Mouse (Mus musculus) heart, adult 9 months (tissue): Measurements from ENCODE around the gene Entr1.
A peak's percentile ranks its signal among the peaks of the same experiment; 100 is the strongest.
"Not testable (repeated sequence)": the region's sequence is repeated elsewhere in the genome, so short reads cannot be mapped to it uniquely, and the experiment has no call there.

ENCODE experiments used
- DNase-seq, 2 experiments: peaks; one replicate each; pipeline ENCODE4 v3.0.0; 2022; ENCODE audit warnings: low spot score in 2 of 2

Entr1 gene

GRCm38 (mm10) chr2:26388682-26389153 lies 398 bp downstream of the Entr1 start:
- peak in 1 of 2 experiments; percentile 27 for DNase-seq

DNA sequence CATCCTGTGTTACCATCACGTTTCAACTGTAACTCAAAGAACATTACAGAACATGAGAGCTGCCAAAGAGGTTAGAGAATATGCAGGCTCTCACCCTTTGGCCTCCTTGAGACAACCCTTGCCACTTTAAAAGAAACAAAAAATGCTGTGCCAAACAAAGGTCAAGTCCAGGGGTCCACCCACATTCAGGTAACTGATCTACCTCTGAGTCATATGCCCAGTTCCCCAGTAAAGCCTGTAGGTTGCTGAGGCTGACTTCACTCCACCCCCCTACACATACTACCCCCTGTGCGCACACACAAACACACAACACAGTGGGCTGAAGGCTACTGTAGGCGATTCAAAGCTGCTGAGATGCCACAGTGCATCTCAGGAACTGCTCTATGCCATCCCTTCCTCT lies 1.4 kb downstream of the Entr1 start:
- DNase-seq, result no peak

- not testable (repeated sequence) for DNase-seq
Observed at GRCm38 (mm10) chr2:26380871-26381270, 8.2 kb downstream of the Entr1 start.

DNA sequence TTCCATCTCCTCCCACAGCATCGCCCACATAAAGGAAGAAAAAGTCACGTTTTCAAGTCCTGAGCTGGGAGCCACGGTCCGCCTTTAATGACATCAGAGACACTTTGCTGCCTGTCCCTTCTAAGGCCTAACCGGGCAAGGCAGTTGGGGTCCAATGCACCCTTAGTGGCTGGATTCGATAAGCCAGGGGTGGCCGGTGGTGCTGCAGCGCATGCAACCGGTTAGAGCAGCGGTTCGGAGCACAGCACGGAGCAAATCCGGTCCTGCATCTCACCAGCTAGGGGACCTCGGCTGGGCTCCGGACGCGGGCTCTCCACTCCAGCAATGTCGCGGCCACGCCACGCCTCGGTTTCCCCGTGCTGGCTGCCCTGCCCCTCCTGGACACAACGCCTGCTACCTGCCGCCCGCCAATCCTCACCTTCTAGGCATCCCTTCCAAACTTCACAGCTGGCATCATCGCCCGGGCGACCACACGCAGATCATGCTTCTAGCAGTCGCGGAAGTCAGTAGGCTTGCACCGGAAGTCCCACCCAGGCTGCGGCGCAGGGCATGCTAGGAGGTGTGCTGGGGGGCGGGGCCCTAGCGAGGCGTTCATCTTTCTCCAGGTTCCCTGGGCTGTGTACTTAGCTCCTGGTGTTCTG lies 8.9 kb downstream of the Entr1 start, which contains the start of gene Snapc4:
Gene Snapc4, minus strand, starts transcription at position 523 of the 641 bp plus-strand sequence.
- DNase-seq, result peak; percentile 76 to 79

DNA sequence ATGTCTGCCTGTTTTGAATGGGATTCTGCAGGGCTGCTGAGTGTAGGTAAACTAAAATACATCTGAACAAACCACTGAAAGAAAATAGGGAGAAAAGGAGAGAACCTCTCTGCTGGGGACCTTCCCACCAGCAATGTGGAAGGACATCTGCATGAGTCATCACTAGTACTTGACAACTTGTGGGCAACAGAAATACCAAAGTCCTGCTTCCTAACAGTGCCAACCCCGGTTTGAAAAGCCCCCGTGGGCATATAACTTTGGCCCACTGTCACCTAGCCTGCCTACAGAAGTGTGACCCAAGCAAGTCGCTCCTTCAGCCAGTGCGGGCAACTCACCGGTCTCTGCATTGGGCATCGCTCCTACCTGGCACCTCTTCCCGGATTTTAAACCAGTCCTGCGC lies 16.7 kb downstream of the Entr1 start:
- no peak for DNase-seq

GRCm38 (mm10) chr2:26368572-26368971 lies 20.5 kb downstream of the Entr1 start:
- peak; percentile 67 to 71 for DNase-seq

GRCm38 (mm10) chr2:26367911-26368310 lies 21.2 kb downstream of the Entr1 start:
- DNase-seq, result no peak

GRCm38 (mm10) chr2:26364738-26365465 lies 24.2 kb downstream of the Entr1 start:
- DNase-seq, result peak; percentile 81 to 83

- no peak for DNase-seq
Observed at GRCm38 (mm10) chr2:26363481-26363880, 25.6 kb downstream of the Entr1 start.

DNA sequence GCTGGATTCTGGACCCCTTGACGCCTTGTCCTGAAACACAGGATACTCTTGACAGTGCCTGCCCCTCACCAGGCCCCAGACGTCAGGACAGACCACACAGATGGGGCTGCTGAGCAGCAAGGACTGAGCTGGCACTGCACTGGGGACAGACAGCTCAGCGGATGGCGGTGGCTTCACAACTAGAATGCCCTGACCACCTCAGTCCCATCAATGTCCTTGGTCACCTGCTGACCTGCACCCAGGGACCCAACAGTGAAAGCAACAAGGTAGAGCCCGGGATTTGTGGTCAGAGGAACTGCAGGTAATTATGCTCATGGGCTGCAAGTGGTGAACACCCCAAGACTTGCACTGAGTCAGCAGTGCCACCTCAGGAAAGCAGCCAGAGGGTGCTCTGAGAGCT lies 26.1 kb downstream of the Entr1 start:
- DNase-seq, result no peak

GRCm38 (mm10) chr2:26360772-26361171 lies 28.3 kb downstream of the Entr1 start, which contains the start of gene Card9:
Gene Card9, minus strand, starts transcription at chr2:26360918.
- DNase-seq, result peak in 1 of 2 experiments; percentile 61

- peak; percentile 52 to 55 for DNase-seq
Observed at GRCm38 (mm10) chr2:26359983-26360382, 29.1 kb downstream of the Entr1 start.

DNA sequence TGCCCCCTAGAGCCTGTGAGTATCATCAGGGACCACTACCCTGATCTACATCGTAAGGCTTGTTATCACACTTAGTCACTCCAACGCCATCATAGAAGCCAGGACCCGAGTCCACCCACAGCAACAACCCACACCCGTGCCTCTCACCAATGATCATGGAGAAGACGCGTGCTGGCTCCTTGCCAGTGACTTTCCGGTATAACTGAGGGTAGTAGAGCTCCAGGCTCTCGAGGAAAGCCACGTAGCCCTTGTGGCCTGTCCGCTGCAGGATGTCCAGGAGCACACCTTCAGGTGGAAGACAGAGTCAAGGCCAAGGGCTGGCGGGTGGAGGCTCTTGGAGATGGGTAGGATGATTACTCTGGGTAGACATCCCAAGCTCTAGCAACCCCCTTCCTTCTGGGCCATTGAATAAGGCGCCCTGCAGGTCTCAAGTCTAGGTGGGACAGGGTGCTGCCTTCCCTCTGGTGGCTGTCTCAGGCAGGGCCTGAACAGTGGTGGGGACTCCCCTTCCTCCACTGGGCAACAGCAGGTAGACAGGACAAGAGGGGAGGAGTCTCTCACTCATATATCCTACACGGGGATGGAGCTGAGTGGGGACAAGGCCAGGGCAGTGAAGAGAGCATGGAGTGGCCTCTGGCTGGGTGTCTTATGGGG lies 30.3 kb downstream of the Entr1 start:
- no peak for DNase-seq

DNA sequence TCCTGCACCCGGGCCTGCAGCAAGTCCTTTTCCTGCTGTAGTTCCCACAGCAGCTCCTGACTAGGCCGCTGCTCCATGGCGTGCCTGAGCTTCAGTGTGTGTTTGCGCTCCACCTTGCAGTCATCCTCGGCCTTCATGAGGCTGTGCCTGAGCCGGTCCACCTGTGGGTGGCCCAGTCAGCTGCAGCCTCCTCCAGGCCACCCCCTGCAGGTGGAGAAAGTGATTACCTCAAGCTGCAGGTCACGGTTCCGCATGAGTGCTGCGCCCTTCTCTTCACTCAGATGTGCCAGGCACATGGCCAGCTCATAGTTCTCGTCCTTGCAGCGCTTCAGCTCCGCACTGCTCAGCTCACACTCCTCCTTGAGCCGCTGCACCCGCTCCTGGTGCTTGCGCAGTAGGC lies 31.6 kb downstream of the Entr1 start:
- DNase-seq, result no peak

DNA sequence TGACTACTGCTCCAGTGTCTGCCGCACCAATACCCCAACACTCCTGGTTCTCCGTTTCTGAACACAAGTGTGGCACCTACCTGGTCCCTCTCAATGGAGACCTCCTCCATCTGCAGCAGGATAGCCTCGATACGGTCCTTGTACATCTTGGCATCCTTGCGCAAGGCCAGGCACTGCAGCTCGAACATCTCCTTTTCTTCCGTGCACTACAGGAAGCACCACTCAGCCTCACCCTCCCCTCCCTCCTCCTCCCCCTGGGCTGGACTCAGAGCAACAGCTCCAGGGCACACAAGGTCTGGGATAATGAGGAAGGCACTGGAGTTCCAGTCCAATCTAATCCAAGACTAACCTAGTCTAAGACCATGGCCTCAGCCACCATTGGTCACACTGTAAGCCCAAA lies 32.4 kb downstream of the Entr1 start:
- DNase-seq, result no peak

DNA sequence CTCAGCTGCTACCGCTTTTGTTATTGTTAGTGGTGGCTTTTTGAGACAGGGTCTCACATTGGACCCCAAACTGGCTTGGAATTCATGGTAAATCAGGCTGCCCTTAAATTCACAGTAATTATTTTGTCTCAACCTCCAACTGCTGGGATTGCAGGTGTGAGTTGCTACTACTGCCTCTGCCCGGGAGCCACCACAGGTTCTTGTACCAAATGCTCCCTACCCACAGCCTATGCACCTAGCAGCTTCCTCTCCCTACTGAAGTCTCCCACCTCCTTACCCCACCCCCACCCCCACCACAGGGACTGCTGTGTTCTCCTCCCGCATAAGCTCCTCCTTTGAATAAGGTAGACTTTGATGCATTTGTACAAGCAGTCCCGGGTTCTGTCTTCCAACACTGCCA lies 32.9 kb downstream of the Entr1 start:
- no peak for DNase-seq

- no peak for DNase-seq
Observed at GRCm38 (mm10) chr2:26354401-26354800, 34.7 kb downstream of the Entr1 start.

DNA sequence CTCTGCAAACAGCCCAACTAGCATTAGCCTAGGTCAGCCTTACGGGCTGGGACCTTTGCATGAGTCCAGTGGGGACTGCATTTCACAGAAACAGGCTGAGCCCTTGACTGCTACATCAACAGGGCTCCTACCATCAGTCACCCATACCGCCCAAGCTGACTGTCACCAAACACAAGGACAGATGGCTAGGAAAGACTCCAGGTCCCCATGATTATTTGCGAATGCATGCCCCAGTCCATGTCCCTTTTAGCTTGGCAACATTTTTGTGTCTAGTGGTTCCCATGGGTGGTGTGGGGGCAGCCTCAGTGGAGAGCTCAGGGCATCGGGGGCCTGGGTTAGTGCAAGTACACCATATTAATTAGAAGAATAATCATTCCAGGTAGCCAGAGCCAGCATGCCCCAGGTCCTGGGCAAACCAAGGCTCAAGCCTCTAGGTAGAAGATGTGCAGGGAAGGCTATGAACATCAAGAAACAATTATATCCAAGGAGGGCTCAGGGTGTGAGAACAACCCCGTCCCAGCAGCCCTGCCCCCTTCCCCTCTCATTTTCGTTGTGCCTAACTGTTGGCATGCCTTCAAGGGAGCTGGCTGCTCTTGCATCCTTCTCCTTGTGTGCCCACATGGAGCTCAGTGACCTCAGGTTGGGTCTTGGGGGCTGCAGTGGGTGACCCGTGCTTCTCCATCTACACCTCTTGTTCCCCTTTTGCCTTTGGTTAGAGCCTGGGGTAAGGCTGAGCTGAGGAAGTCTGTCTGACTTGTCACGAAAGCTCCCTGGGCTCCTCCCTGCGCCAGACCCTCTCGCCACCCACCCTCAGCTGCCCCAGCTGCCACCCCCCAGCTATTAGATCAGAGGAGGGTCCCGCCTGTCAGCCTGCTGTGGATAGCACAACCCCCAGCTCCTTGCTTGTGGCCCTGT lies 35.8 kb downstream of the Entr1 start:
- no peak for DNase-seq

- no peak for DNase-seq
Observed at GRCm38 (mm10) chr2:26352291-26352910, 36.7 kb downstream of the Entr1 start.

DNA sequence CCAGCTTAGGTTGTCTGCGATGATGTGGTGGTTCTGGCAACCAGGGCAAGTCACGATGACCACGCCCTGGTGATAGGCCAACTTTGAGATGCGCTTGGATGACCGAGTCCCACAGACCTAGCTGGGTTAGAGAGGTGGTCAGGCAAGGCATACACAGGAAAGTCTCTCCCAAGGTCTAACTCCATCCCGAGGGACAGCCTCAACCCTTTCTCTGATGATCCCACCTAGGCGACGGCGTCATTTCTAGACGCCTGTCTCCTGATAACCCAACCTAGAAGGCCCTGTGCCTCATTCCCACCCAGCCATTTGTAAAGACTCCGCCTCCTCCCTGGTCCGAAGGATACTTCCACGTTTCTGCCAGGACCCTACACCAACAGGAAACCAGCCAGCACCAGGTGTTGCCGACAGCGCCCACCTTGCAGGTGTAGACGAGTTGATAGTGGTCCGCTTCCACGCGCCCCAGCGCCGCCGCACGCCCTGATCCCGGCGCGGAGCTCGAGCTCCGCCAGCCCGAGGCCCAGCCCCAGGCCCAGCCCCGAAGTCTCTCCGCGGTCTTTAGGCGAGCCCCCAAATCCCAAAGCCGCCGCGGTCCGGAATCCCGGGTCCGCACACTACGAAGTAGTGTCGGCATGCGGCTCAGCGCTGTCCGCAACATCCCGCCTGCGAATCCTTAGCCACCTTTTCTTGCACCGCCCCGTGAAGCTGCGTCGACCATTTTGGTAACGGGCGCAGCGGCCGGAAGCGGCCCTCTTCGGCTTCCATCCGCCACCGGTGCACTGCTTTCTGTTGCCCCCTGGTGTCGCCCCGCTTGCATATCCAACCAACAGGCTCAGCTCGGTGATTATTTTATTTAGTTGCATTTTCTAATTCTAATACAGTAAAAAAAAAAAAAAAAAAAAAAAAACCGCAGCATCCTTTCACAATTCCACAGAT lies 37.5 kb downstream of the Entr1 start, which contains the start of gene Dnlz:
Gene Dnlz, minus strand, starts transcription at position 753 of the 933 bp plus-strand sequence.
- peak; percentile 85 to 92 for DNase-seq
